Mouse (Mus musculus) testis, postnatal 14 days (tissue): Measurements from ENCODE around the gene Ndufs8.
A peak's percentile ranks its signal among the peaks of the same experiment; 100 is the strongest.

Experiments
- DNase-seq: peaks from one replicate; pipeline ENCODE4 v3.0.0; 2021; ENCODE audit warnings: low spot score

The Ndufs8 gene

GRCm38 (mm10) chr19:3930262-3931057 is 17.9 kb upstream of the Ndufs8 start:
- no peak for DNase-seq

- peak; percentile 74 for DNase-seq
Measured at GRCm38 (mm10) chr19:3929211-3929941, 16.8 kb upstream of the Ndufs8 start, which contains the start of gene Aldh3b1. Gene Aldh3b1, minus strand, starts transcription at chr19:3929808.

GRCm38 (mm10) chr19:3928779-3929178 is 16.2 kb upstream of the Ndufs8 start:
- no peak for DNase-seq

- DNase-seq = no peak
Measured at GRCm38 (mm10) chr19:3927989-3928388, 15.4 kb upstream of the Ndufs8 start.

- DNase-seq = no peak
Measured at GRCm38 (mm10) chr19:3926685-3927084, 14.1 kb upstream of the Ndufs8 start.

GRCm38 (mm10) chr19:3926279-3926678 is 13.7 kb upstream of the Ndufs8 start:
- DNase-seq = no peak

- no peak for DNase-seq
Measured at GRCm38 (mm10) chr19:3925859-3926258, 13.3 kb upstream of the Ndufs8 start.

- no peak for DNase-seq
Measured at GRCm38 (mm10) chr19:3924868-3925267, 12.3 kb upstream of the Ndufs8 start.

GRCm38 (mm10) chr19:3924190-3924589 is 11.6 kb upstream of the Ndufs8 start:
- DNase-seq = no peak

- DNase-seq = no peak
Measured at GRCm38 (mm10) chr19:3923586-3923985, 11.0 kb upstream of the Ndufs8 start.

- DNase-seq = no peak
Measured at GRCm38 (mm10) chr19:3922661-3923371, 10.2 kb upstream of the Ndufs8 start.

- DNase-seq = no peak
Measured at GRCm38 (mm10) chr19:3919928-3920327, 7.4 kb upstream of the Ndufs8 start.

- DNase-seq = no peak
Measured at GRCm38 (mm10) chr19:3916727-3917126, 4.2 kb upstream of the Ndufs8 start.

GRCm38 (mm10) chr19:3914535-3914934 is 2.0 kb upstream of the Ndufs8 start:
- no peak for DNase-seq

GRCm38 (mm10) chr19:3913692-3914091 is 1.1 kb upstream of the Ndufs8 start:
- no peak for DNase-seq

GRCm38 (mm10) chr19:3910206-3910605 is 2.4 kb downstream of the Ndufs8 start:
- no peak for DNase-seq

GRCm38 (mm10) chr19:3907876-3908660 is 4.5 kb downstream of the Ndufs8 start:
- no peak for DNase-seq

- peak; percentile 73 for DNase-seq
Measured at GRCm38 (mm10) chr19:3906795-3907786, 5.5 kb downstream of the Ndufs8 start, which contains the start of gene Tcirg1. Gene Tcirg1, minus strand, starts transcription at chr19:3907133.

- no peak for DNase-seq
Measured at GRCm38 (mm10) chr19:3906326-3906725, 6.2 kb downstream of the Ndufs8 start.

GRCm38 (mm10) chr19:3905261-3905969 is 7.2 kb downstream of the Ndufs8 start:
- DNase-seq = no peak
